ENCODE assay signal across 10 mouse cellular contexts in genomic region chr11:119936456-119936855, GRCm38 (mm10). TPM values are rescaled to one million over a fixed set of nuclear protein-coding genes. Genes with fewer than 3 reads are reported as not detected.
DNase-seq lines count a peak whose midpoint lies in the region; ATAC-seq and TF ChIP-seq lines count a peak whose summit lies in the region.
"Had no signal": no experiment of that assay in that cellular context is flagged by ENCODE, and none has a peak within 500 bp of the region (broad histone marks: within the 10 kb centered on the region; RNA-seq: fewer than 3 reads in every experiment).

No protein-coding gene starts in this region.

- no peaks in the 10 kb centered on the region for H3K36me3 ChIP-seq in kidney, postnatal 0 days (ENCODE audit: insufficient read depth, low read length)
- no peaks in the 10 kb centered on the region for H3K36me3 ChIP-seq in ES-E14 (ENCODE audit: control insufficient read depth, insufficient read depth, low read length, poor library complexity, severe bottlenecking)
- H3K36me3 ChIP-seq in embryonic facial prominence, embryonic 15.5 days: no peaks in the 10 kb centered on the region
- no peaks in the 10 kb centered on the region for H3K36me3 ChIP-seq in limb, embryonic 15.5 days

- H3K27me3 ChIP-seq in kidney, postnatal 0 days (ENCODE audit: insufficient read depth, low read length): no peaks in the 10 kb centered on the region
- no peaks in the 10 kb centered on the region for H3K27me3 ChIP-seq in embryonic facial prominence, embryonic 15.5 days
- H3K27me3 ChIP-seq in limb, embryonic 15.5 days: no peaks in the 10 kb centered on the region

- peak overlapping the region; percentile 21; the same call in 1 of the 2 replicates for H3K27ac ChIP-seq in kidney, postnatal 0 days
- peak overlapping the region; percentile 54; the same call in 1 of the 2 replicates for H3K27ac ChIP-seq in ES-E14 (ENCODE audit: insufficient read depth, low read depth, low read length, poor library complexity, severe bottlenecking)
- peak overlapping the region; percentile 88 for H3K27ac ChIP-seq in embryonic facial prominence, embryonic 15.5 days (replicated peaks)
- H3K27ac ChIP-seq in limb, embryonic 15.5 days: peak overlapping the region; percentile 78
- H3K27ac ChIP-seq: liver, embryonic 14.5 days had no signal

- no peak overlapping the region for H3K4me3 ChIP-seq in kidney, postnatal 0 days (replicated peaks; ENCODE audit: low read depth, low read length)
- H3K4me3 ChIP-seq in ES-E14 (ENCODE audit: insufficient read depth in 1 of 2, low read depth in 1 of 2, low read length in 2 of 2, poor library complexity in 1 of 2, severe bottlenecking in 1 of 2): no peak overlapping the region
- no peak overlapping the region for H3K4me3 ChIP-seq in embryonic facial prominence, embryonic 15.5 days (replicated peaks)
- no peak overlapping the region for H3K4me3 ChIP-seq in limb, embryonic 15.5 days

- no peak overlapping the region for H3K4me2 ChIP-seq in kidney, postnatal 0 days (ENCODE audit: low read length)
- H3K4me2 ChIP-seq in embryonic facial prominence, embryonic 15.5 days (replicated peaks): peak overlapping the region; percentile 34; the same call in 1 of the 2 replicates
- no peak overlapping the region for H3K4me2 ChIP-seq in limb, embryonic 15.5 days

- TF ChIP-seq CTCF in kidney, postnatal 0 days (IDR thresholded peaks at IDR 0.05; ENCODE audit: low read depth): no peak

- WGBS in kidney, postnatal 0 days: 81% methylated on average over 2 of the region's 2 CpGs
- 45% methylated on average over 2 of the region's 2 CpGs for WGBS in embryonic facial prominence, embryonic 15.5 days
- WGBS in limb, embryonic 15.5 days: 64% methylated on average over 2 of the region's 2 CpGs

- H3K4me1 ChIP-seq in kidney, postnatal 0 days (replicated peaks; ENCODE audit: insufficient read depth, low read length): peaks cover 43% of the 10 kb centered on the region
- H3K4me1 ChIP-seq in ES-E14 (ENCODE audit: control insufficient read depth in 2 of 2, insufficient read depth in 2 of 2, low read length in 2 of 2, poor library complexity in 1 of 2): peaks cover 13 to 50% of the 10 kb centered on the region in 2 experiments
- peaks cover 95% of the 10 kb centered on the region for H3K4me1 ChIP-seq in embryonic facial prominence, embryonic 15.5 days
- H3K4me1 ChIP-seq in limb, embryonic 15.5 days: peaks cover 91% of the 10 kb centered on the region

- H3K9me3 ChIP-seq in kidney, postnatal 0 days (replicated peaks; ENCODE audit: low read length): no peaks in the 10 kb centered on the region
- H3K9me3 ChIP-seq in ES-E14 (ENCODE audit: control insufficient read depth, insufficient read depth, low read depth, low read length): no peaks in the 10 kb centered on the region
- H3K9me3 ChIP-seq in embryonic facial prominence, embryonic 15.5 days (replicated peaks): no peaks in the 10 kb centered on the region
- H3K9me3 ChIP-seq in limb, embryonic 15.5 days: no peaks in the 10 kb centered on the region

- no peak for ATAC-seq in kidney, postnatal 0 days (replicated peaks; ENCODE audit: low FRiP score, low read depth)
- no peak for ATAC-seq in embryonic facial prominence, embryonic 15.5 days (ENCODE audit: insufficient number of reproducible peaks, low FRiP score, low TSS enrichment, low read depth)
- no peak for ATAC-seq in limb, embryonic 15.5 days (ENCODE audit: insufficient number of reproducible peaks, low FRiP score, low TSS enrichment, low read depth)

- H3K9ac ChIP-seq in kidney, postnatal 0 days (ENCODE audit: low read depth, low read length): no peak overlapping the region
- peak overlapping the region; percentile 41; the same call in 1 of the 2 replicates for H3K9ac ChIP-seq in ES-E14 (ENCODE audit: insufficient read depth, low read depth, low read length, poor library complexity, severe bottlenecking)
- H3K9ac ChIP-seq in embryonic facial prominence, embryonic 15.5 days: peak overlapping the region; percentile 7; the same call in 1 of the 2 replicates
- H3K9ac ChIP-seq in limb, embryonic 15.5 days: no peak overlapping the region
- H3K9ac ChIP-seq: liver, embryonic 14.5 days had no signal

- DNase-seq in kidney, postnatal 0 days (ENCODE audit: low spot score): no peak
- no peak for DNase-seq in kidney, postnatal 14 days
- DNase-seq in ES-E14 (ENCODE audit: low read depth, low spot score): no peak
- DNase-seq in embryo, embryonic 10 days (ENCODE audit: low spot score): no peak
- no peak for DNase-seq in yolk sac, embryonic 10.5 days (ENCODE audit: low spot score)
- DNase-seq in adrenal gland, adult 2 months: no peak
- DNase-seq: cerebellum, postnatal 25 days had no signal

- in situ Hi-C loops in ES-E14 (cut with MboI; ENCODE audit: low sequenced_read_pairs in 2 of 2, unreplicated experiment in 2 of 2): no loop called here

TF ChIP-seq in ES-E14, 5 proteins besides CTCF, POLR2A, EP300 and RAD21:
- TF ChIP-seq CHD2 (IDR thresholded peaks at IDR 0.05; ENCODE audit: low read depth, low read length): no peak
- TF ChIP-seq HCFC1 (IDR thresholded peaks at IDR 0.05; ENCODE audit: borderline replicate concordance, insufficient read depth, low read length): no peak
- no peak for TF ChIP-seq ZNF384 (IDR thresholded peaks at IDR 0.05; ENCODE audit: low read depth, low read length)
- no peak for TF ChIP-seq MAFK (IDR thresholded peaks at IDR 0.05; ENCODE audit: insufficient read depth, low read depth, low read length)
- TF ChIP-seq ZC3H11A (IDR thresholded peaks at IDR 0.05; ENCODE audit: borderline replicate concordance, low read depth, low read length): no peak
TF ChIP-seq in ES-E14: peak in this region for 0.

RNA-seq across cellular contexts. Expression of gene Baiap2, which starts 6.1 kb away (rescaled TPM):
- 21.4 and 23.8 TPM in 2 replicates for polyA plus RNA-seq in kidney, postnatal 0 days (2015; fragmentation: Nextera tagmentation; extraction: Ambion mirVana)
- total RNA-seq in ES-E14 (2012; rRNA removed): 21.8 and 23.3 TPM in 2 replicates
- polyA plus RNA-seq in embryonic facial prominence, embryonic 15.5 days (2015; fragmentation: Nextera tagmentation; extraction: Ambion mirVana): 36.8 and 42.0 TPM in 2 replicates
- 40.2 and 41.9 TPM in 2 replicates for polyA plus RNA-seq in limb, embryonic 15.5 days (2015; fragmentation: Nextera tagmentation; extraction: Ambion mirVana)
- 10 to 100 TPM; 17.0 to 23.2 TPM for total RNA-seq in adrenal gland, adult 2 months (2021)
- polyA plus RNA-seq in adrenal gland, adult 2 months (2012; rRNA removed): 42.3 and 46.7 TPM in 2 replicates

RNA-seq across cellular contexts. Expression of gene Chmp6, which starts 23.2 kb away (rescaled TPM):
- polyA plus RNA-seq in kidney, postnatal 0 days (2015; fragmentation: Nextera tagmentation; extraction: Ambion mirVana): 120 and 125 TPM in 2 replicates
- total RNA-seq in ES-E14 (2012; rRNA removed): 48.1 and 58.1 TPM in 2 replicates
- 93.8 and 95.1 TPM in 2 replicates for polyA plus RNA-seq in embryonic facial prominence, embryonic 15.5 days (2015; fragmentation: Nextera tagmentation; extraction: Ambion mirVana)
- 97.2 and 101 TPM in 2 replicates for polyA plus RNA-seq in limb, embryonic 15.5 days (2015; fragmentation: Nextera tagmentation; extraction: Ambion mirVana)
- total RNA-seq in adrenal gland, adult 2 months (2021): 10 to 100 TPM; 26.0 to 34.9 TPM
- 56.8 and 66.5 TPM in 2 replicates for polyA plus RNA-seq in adrenal gland, adult 2 months (2012; rRNA removed)

Comparison
In these comparisons a context has a peak if more than half of its experiments do, and no peak if none do; other contexts are left out.
1. H3K27ac ChIP-seq: peak in every context shown above with its lines; median percentile 88 in embryonic facial prominence, embryonic 15.5 days; 78 in limb, embryonic 15.5 days; 54 in ES-E14; 21 in kidney, postnatal 0 days.
2. H3K9ac ChIP-seq: peak in ES-E14 (single experiment) and embryonic facial prominence, embryonic 15.5 days (single experiment); none in kidney, postnatal 0 days (single experiment) and limb, embryonic 15.5 days (single experiment).